Mouse (Mus musculus) embryo, embryonic 10 days (tissue): ENCODE results near the gene Psmd2.

ENCODE experiments used
- DNase-seq: peaks from one replicate; pipeline ENCODE4 v3.0.0-alpha.2; 2015; ENCODE audit warnings: low spot score

The Psmd2 gene

GRCm38 (mm10) chr16:20701729-20702521 is 50.5 kb downstream of the Psmd2 start:
- DNase-seq = no peak

- DNase-seq = peak; percentile 82
Measured at GRCm38 (mm10) chr16:20702522-20702893, 51.1 kb downstream of the Psmd2 start.

GRCm38 (mm10) chr16:20703071-20703470 is 51.6 kb downstream of the Psmd2 start:
- no peak for DNase-seq

GRCm38 (mm10) chr16:20703699-20704400 is 52.4 kb downstream of the Psmd2 start:
- DNase-seq = no peak

GRCm38 (mm10) chr16:20705786-20706185 is 54.3 kb downstream of the Psmd2 start:
- no peak for DNase-seq

- no peak for DNase-seq
Measured at GRCm38 (mm10) chr16:20706407-20707055, 55.1 kb downstream of the Psmd2 start.

GRCm38 (mm10) chr16:20708220-20708938 is 56.9 kb downstream of the Psmd2 start:
- DNase-seq = no peak

- DNase-seq = peak; percentile 77
Measured at GRCm38 (mm10) chr16:20708939-20709734, 57.7 kb downstream of the Psmd2 start.

GRCm38 (mm10) chr16:20710370-20710769 is 58.9 kb downstream of the Psmd2 start:
- no peak for DNase-seq

- no peak for DNase-seq
Measured at GRCm38 (mm10) chr16:20710810-20711209, 59.4 kb downstream of the Psmd2 start.

- DNase-seq = no peak
Measured at GRCm38 (mm10) chr16:20712190-20712589, 60.7 kb downstream of the Psmd2 start.

- DNase-seq = no peak
Measured at GRCm38 (mm10) chr16:20712889-20713288, 61.4 kb downstream of the Psmd2 start.
